Mouse (Mus musculus): Measurements from ENCODE around the gene Spata46. TPM values are rescaled to one million over a fixed set of nuclear protein-coding genes. Genes with fewer than 3 reads are reported as not detected.

Spata46 gene
- polyA plus RNA-seq (2016; fragmentation: Nextera tagmentation; extraction: Ambion mirVana): 0.38 and 0.47 TPM in 2 replicates

DNA sequence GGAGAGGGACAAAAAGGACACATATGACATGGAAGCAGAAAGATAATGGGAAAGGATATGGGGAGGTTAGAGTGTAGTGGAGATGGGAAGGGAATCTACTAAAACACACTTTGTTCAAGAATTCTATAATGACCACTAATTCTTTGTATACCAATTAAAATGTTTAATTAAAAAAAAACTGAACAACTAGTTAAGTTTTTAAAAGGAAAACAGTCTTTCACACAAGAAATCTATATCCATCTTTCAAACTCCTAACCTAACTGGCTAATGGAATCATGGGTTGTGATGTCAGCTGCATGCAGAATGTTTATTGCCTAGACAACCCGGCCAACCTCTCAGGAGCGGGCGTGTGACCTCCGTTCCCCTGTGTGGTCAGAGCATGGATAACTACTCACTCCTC lies at the start of gene Spata46:
Gene Spata46, plus strand, starts transcription at position 301 of the 400 bp plus-strand sequence.
- WGBS (ENCODE audit: insufficient replicate concordance): 82% methylated on average over 4 of the region's 4 CpGs
- H3K4me2 ChIP-seq: no peak within 1 kb of the TSS
- H3K9ac ChIP-seq: no peak within 1 kb of the TSS
- no peaks in the 10 kb centered on the region for H3K4me1 ChIP-seq
- no peak within 1 kb of the TSS for H3K4me3 ChIP-seq
- H3K36me3 ChIP-seq: no peaks in the 10 kb centered on the region
- no peaks in the 10 kb centered on the region for H3K27me3 ChIP-seq (replicated peaks)
- no peak for ATAC-seq
- H3K27ac ChIP-seq: no peak within 1 kb of the TSS
- no peaks in the 10 kb centered on the region for H3K9me3 ChIP-seq (replicated peaks)

DNA sequence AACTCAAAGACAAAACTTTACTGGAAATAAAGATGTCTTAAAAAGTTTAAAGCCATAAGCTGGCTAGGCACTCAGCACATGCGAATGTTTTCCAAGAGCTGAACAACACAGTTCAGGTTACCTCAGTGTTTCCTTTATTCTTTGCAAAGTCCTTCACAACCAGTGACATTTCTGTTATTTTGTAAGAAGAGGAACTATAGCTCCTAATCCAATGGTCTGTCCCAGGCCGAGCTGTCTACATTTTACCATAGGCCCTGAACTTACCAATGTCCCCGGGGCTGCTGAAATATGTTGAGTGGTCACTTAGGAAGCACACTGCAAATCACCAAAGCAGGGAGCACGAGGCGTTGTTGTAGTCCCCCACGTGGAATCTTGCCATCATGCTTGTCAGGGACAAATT lies 38.3 kb upstream of the Spata46 start:
- WGBS (ENCODE audit: insufficient replicate concordance): 62% methylated on average over 6 of the region's 6 CpGs
- Histone ChIP-seq H3K4me3 (no peak overlapping the region), H3K9ac (no peak overlapping the region), H3K4me1 (no peaks in the 10 kb centered on the region), H3K27me3 (replicated peaks) (no peaks in the 10 kb centered on the region), H3K27ac (no peak overlapping the region), H3K36me3 (no peaks in the 10 kb centered on the region), H3K9me3 (replicated peaks) (no peaks in the 10 kb centered on the region), H3K4me2 (no peak overlapping the region)
- no peak for ATAC-seq

- no peak overlapping the region for H3K27ac ChIP-seq
- no peaks in the 10 kb centered on the region for H3K27me3 ChIP-seq (replicated peaks)
- 51% methylated on average over 4 of the region's 4 CpGs for WGBS (ENCODE audit: insufficient replicate concordance)
- no peaks in the 10 kb centered on the region for H3K9me3 ChIP-seq (replicated peaks)
- ATAC-seq: no peak
- H3K9ac ChIP-seq: no peak overlapping the region
- H3K4me1 ChIP-seq: no peaks in the 10 kb centered on the region
- H3K4me2 ChIP-seq: no peak overlapping the region
- H3K4me3 ChIP-seq: no peak overlapping the region
- no peaks in the 10 kb centered on the region for H3K36me3 ChIP-seq
Measured at GRCm38 (mm10) chr1:170270696-170271095, 37.9 kb upstream of the Spata46 start.

DNA sequence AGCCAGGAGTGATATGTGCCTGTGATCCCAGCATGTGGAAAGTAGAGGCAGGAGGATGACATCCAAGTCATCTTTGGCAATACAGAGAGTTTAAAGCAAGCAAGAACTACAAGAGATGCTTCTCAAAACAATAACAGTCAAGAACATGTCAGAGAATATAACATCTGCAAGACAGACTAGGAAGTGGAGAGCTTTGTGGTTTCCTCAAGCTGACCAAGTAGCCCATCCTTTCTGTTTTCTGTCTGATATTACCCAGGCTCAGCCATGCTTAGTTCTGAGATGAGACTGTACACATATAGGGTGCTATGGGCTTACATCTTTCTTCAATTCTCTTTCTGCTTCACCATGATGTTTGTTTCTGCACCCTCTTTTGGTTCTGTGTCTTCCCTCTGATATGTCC lies 35.4 kb upstream of the Spata46 start:
- ATAC-seq: no peak
- H3K36me3 ChIP-seq: no peaks in the 10 kb centered on the region
- no peaks in the 10 kb centered on the region for H3K9me3 ChIP-seq (replicated peaks)
- no peak overlapping the region for H3K27ac ChIP-seq
- no peaks in the 10 kb centered on the region for H3K4me1 ChIP-seq
- no peak overlapping the region for H3K4me2 ChIP-seq
- no peak overlapping the region for H3K9ac ChIP-seq
- no peak overlapping the region for H3K4me3 ChIP-seq
- no peaks in the 10 kb centered on the region for H3K27me3 ChIP-seq (replicated peaks)

GRCm38 (mm10) chr1:170277016-170277415 lies 31.6 kb upstream of the Spata46 start, which contains the start of gene Sh2d1b1:
Gene Sh2d1b1 (plus strand): TSS chr1:170277320.
- Histone ChIP-seq H3K4me1 (no peaks in the 10 kb centered on the region), H3K36me3 (no peaks in the 10 kb centered on the region), H3K27ac (no peak within 1 kb of the TSS), H3K4me3 (no peak within 1 kb of the TSS), H3K9me3 (replicated peaks) (no peaks in the 10 kb centered on the region), H3K27me3 (replicated peaks) (no peaks in the 10 kb centered on the region), H3K9ac (no peak within 1 kb of the TSS), H3K4me2 (no peak within 1 kb of the TSS)
- WGBS (ENCODE audit: insufficient replicate concordance): 51% methylated on average over 2 of the region's 3 CpGs
- ATAC-seq: no peak

GRCm38 (mm10) chr1:170282415-170283129 lies 26.0 kb upstream of the Spata46 start:
- Histone ChIP-seq H3K9me3 (replicated peaks) (no peaks in the 10 kb centered on the region), H3K27ac (no peak overlapping the region), H3K4me2 (no peak overlapping the region), H3K9ac (no peak overlapping the region), H3K36me3 (no peaks in the 10 kb centered on the region), H3K4me1 (no peaks in the 10 kb centered on the region), H3K27me3 (replicated peaks) (no peaks in the 10 kb centered on the region), H3K4me3 (no peak overlapping the region)
- 33% methylated on average over 4 of the region's 4 CpGs for WGBS (ENCODE audit: insufficient replicate concordance)
- no peak for ATAC-seq

- Histone ChIP-seq H3K27me3 (replicated peaks) (no peaks in the 10 kb centered on the region), H3K9me3 (replicated peaks) (no peaks in the 10 kb centered on the region), H3K4me1 (no peaks in the 10 kb centered on the region), H3K27ac (no peak overlapping the region), H3K36me3 (no peaks in the 10 kb centered on the region), H3K4me3 (no peak overlapping the region), H3K9ac (no peak overlapping the region), H3K4me2 (no peak overlapping the region)
- WGBS (ENCODE audit: insufficient replicate concordance): 43% methylated on average over 9 of the region's 9 CpGs
- no peak for ATAC-seq
Measured at GRCm38 (mm10) chr1:170292239-170292951, 16.2 kb upstream of the Spata46 start.

- ATAC-seq: no peak
- Histone ChIP-seq H3K9ac (no peak overlapping the region), H3K27ac (no peak overlapping the region), H3K4me3 (no peak overlapping the region), H3K36me3 (no peaks in the 10 kb centered on the region), H3K4me2 (no peak overlapping the region), H3K4me1 (no peaks in the 10 kb centered on the region), H3K9me3 (replicated peaks) (no peaks in the 10 kb centered on the region), H3K27me3 (replicated peaks) (no peaks in the 10 kb centered on the region)
- WGBS (ENCODE audit: insufficient replicate concordance): 51% methylated on average over 5 of the region's 5 CpGs
Measured at GRCm38 (mm10) chr1:170293257-170293656, 15.3 kb upstream of the Spata46 start.

GRCm38 (mm10) chr1:170294786-170295570 lies 13.6 kb upstream of the Spata46 start:
- WGBS (ENCODE audit: insufficient replicate concordance): 66% methylated on average over 15 of the region's 15 CpGs
- Histone ChIP-seq H3K4me2 (no peak overlapping the region), H3K27ac (no peak overlapping the region), H3K9ac (no peak overlapping the region), H3K9me3 (replicated peaks) (no peaks in the 10 kb centered on the region), H3K4me3 (no peak overlapping the region), H3K4me1 (no peaks in the 10 kb centered on the region), H3K27me3 (replicated peaks) (no peaks in the 10 kb centered on the region), H3K36me3 (no peaks in the 10 kb centered on the region)
- ATAC-seq: no peak

DNA sequence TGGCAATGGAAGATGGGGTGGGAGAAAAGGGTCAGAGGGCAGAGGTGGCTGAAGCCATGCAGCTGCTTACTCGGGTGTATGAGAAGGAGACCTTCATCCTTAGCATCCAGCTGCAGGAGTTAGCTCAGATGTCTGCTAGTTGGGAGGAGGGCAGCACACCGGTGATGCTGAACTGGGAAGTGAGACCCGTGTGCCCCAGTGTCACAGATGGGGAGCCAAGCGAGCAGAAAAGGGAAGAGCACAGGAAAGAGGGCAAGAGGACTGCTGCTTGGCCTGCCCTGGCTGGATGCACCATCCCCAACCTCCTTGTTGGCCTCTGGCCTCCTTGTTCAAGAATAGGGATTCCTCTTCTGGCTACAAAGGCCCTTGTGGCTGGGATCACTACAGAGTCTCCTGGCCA lies 9.1 kb upstream of the Spata46 start:
- H3K27me3 ChIP-seq (replicated peaks): no peaks in the 10 kb centered on the region
- no peak overlapping the region for H3K4me2 ChIP-seq
- no peaks in the 10 kb centered on the region for H3K9me3 ChIP-seq (replicated peaks)
- no peaks in the 10 kb centered on the region for H3K4me1 ChIP-seq
- no peak overlapping the region for H3K27ac ChIP-seq
- WGBS (ENCODE audit: insufficient replicate concordance): 65% methylated on average over 4 of the region's 4 CpGs
- ATAC-seq: no peak
- no peak overlapping the region for H3K9ac ChIP-seq
- no peaks in the 10 kb centered on the region for H3K36me3 ChIP-seq
- no peak overlapping the region for H3K4me3 ChIP-seq

DNA sequence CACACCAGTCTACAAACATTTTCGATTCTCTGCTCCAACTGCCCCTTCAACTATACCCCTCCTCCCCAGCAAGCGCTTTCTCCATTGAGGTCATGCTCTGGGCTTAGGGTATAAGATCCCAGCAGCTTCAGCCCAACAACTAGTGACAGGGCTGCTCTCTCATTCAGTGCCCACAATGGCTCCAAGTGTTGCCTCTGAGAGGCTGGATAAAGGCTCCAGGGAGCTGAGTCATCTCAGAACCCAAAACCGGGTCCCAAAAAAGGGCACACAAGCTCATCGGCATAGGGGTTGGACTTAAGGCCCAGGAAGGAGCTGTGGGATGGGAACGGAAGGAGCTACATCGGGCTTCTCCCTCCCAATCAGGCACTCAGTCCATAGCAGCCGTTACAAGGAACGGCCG lies 6.9 kb upstream of the Spata46 start:
- H3K27ac ChIP-seq: no peak overlapping the region
- no peak for ATAC-seq
- no peaks in the 10 kb centered on the region for H3K9me3 ChIP-seq (replicated peaks)
- 78% methylated on average over 9 of the region's 9 CpGs for WGBS (ENCODE audit: insufficient replicate concordance)
- H3K9ac ChIP-seq: no peak overlapping the region
- no peak overlapping the region for H3K4me2 ChIP-seq
- H3K4me3 ChIP-seq: no peak overlapping the region
- no peaks in the 10 kb centered on the region for H3K27me3 ChIP-seq (replicated peaks)
- H3K36me3 ChIP-seq: no peaks in the 10 kb centered on the region
- no peaks in the 10 kb centered on the region for H3K4me1 ChIP-seq

DNA sequence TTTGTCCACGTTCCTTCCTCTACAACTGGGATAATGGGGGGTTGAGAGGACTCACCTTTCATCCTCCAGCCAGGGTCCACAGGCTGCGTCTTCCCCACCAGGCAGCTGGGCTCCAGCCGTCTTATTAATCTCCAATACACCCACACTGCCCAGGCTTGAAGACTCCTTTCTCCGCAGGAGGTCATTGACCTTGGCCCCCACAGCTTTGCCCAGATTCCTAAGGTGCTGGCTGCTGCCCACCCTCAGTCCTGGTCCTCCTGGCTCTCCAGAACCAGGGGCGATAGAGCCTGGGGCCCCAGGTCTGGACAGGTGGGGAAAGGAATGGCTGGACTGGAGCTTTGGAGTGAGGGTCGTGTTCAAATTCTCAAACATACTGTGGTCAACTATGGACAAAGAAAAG lies 6.1 kb upstream of the Spata46 start:
- WGBS (ENCODE audit: insufficient replicate concordance): 70% methylated on average over 6 of the region's 6 CpGs
- H3K4me2 ChIP-seq: no peak overlapping the region
- H3K9me3 ChIP-seq (replicated peaks): no peaks in the 10 kb centered on the region
- H3K36me3 ChIP-seq: no peaks in the 10 kb centered on the region
- no peak for ATAC-seq
- no peak overlapping the region for H3K27ac ChIP-seq
- no peak overlapping the region for H3K9ac ChIP-seq
- H3K27me3 ChIP-seq (replicated peaks): no peaks in the 10 kb centered on the region
- H3K4me3 ChIP-seq: no peak overlapping the region
- no peaks in the 10 kb centered on the region for H3K4me1 ChIP-seq
